Mouse (Mus musculus): ENCODE results near the gene Odf4.
"Not testable (repeated sequence)": the region's sequence is repeated elsewhere in the genome, so short reads cannot be mapped to it uniquely, and the experiment has no call there.

The Odf4 gene

GRCm38 (mm10) chr11:68946001-68946400 is 19.1 kb upstream of the Odf4 start:
- DNase-seq, result no peak

DNA sequence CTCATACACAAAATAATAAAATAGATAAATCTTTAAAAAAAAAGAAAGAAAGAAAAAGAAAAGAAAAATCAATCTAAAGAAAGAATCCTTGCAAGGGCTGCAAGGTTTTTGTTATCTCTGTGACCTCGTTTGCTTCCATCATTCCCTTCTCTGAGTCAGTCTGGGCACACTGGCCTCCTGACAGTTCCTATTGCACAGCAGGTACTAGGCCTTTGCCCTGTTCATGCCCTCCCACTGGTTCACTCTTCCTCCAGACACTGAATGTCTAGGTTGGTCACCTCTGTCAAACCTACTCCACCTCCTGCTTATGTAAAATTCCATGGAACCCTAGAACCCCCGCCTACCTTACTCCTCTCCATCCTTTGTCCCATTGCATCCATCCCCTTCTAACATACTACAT is 18.4 kb upstream of the Odf4 start:
- no peak for DNase-seq

DNA sequence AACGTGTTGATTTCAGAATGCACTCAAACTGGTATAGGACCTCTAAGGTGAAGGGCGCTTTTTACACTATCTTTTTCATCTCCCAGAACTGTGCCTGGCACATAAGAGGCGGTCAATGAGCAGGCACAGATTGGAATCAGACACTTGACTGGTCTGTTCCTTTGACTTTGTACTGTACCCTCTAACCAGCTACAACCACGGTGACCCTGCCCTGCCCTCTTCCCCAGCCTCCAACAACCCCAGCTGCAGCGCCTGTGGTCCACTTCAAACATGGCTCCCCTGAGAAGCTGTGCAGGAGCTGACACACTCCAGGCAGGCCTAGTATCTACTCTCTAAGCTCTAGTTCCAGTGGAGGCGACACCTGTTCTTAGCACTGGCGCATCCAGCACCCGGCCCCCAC is 15.8 kb upstream of the Odf4 start:
- DNase-seq, result no peak

- no peak for DNase-seq
Observed at GRCm38 (mm10) chr11:68940516-68940915, 13.6 kb upstream of the Odf4 start.

- peak; percentile 84 for DNase-seq
Observed at GRCm38 (mm10) chr11:68939451-68940304, 12.8 kb upstream of the Odf4 start.

- DNase-seq, result not testable (repeated sequence)
Observed at GRCm38 (mm10) chr11:68936951-68937350, 10.1 kb upstream of the Odf4 start.

GRCm38 (mm10) chr11:68933885-68934507 is 7.1 kb upstream of the Odf4 start:
- DNase-seq, result no peak

DNA sequence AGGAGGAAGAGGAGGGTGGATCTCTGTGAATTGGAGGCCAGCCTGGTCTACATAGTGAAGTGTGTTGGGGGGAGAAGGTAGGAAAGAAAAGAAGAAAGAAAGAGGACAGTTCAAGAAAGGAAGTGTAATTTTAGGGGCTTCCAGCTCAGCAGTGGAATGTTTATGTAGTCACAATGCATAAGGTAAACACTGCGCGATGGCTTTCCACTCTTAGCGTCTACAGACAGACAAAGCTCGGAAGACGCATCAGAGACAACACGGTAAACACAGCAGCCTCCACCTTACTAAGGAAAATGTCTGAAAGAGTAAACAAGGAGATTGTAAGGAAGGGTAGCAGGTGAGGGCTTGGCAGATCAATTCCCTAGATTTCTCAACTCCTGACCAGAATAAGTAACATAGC is 3.1 kb upstream of the Odf4 start:
- no peak for DNase-seq

DNA sequence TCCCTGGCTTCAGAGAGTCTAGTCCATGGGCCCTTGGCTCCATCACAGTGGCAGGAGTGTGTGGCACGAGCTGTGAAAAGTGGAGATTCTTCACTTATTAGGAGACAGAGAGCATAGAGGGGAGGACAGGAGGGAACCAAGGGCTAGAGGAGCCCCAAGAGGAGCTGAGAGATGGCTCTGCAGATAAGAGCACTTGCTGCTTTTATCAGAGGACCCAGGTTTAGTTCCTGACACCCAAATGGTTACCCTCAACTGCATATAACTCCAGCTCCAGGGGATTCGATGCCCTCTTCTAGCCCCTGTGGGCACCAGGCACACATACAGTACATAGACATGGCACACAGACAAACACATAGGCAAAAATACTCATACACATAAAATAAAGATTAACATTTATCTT is 2.1 kb downstream of the Odf4 start:
- DNase-seq, result no peak

GRCm38 (mm10) chr11:68923191-68923590 is 3.7 kb downstream of the Odf4 start:
- no peak for DNase-seq

DNA sequence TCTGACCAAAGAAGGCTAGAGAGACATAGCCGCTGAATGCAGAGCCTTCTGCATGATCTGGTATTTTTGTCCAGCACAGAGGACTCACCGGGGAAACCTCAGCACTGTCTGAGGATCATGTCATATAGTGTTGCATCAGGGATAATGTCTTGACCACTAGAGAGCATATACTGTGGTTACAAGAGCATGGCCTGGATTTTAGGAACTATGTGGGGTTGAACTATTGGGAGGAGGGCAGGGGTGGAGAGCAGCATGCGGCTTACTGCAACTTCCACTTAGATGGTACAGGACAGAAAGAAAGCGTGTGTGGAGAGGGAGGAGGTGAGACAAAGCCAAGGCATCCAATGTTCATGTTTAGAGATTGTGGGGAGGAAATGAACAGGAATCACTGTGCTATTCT is 12.3 kb downstream of the Odf4 start:
- no peak for DNase-seq

DNA sequence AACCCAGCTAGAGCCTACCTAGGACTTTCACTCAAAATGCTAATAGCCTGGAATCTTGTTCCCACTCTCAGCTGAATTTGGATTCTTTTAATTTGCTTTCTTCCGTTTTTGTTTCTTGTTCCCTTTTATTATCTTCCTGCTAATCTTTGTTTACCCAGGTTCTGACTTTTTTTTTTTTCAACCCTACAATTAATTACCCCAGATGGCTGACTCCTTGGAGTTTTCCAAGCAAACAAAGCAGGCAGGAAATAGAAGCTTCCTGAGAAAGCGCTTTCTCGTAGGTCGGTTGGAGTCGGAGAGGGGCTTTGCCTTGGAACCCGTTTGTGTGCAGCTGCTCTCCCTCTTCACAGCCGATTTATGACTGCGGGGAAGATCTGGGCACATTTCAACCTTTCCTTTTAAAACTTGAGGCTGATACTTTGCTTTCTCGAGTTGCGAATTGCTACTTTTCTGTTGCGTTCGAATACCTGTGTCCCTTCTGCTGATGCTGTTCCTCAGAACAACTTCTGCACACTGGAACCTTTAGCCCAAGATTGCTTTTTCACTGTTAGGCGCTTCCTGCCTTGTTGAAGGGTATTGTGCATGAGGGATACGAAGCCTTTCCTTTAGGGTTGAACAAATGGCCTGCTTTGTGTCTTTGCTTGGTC is 15.2 kb downstream of the Odf4 start:
- no peak for DNase-seq

- no peak for DNase-seq
Observed at GRCm38 (mm10) chr11:68908846-68909503, 17.9 kb downstream of the Odf4 start.

DNA sequence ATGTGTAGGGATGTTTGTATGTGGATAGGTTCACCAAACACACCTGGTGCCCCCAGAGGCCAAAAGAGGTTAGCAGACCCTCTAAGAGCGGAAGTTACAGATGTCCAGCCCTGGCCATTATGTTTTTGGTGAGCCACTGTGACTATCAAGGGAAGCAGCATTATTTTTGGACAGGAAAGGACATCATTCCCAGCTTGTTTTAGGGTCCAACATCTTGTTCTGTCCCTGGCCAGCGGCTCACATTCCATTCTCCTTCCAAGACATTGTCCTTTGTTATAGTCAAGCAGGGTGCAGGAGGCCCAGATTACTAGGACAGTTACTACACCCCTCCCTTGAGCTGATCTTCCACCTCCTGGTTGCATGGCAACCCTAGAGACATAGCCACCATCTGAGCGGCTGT is 19.6 kb downstream of the Odf4 start:
- no peak for DNase-seq

DNA sequence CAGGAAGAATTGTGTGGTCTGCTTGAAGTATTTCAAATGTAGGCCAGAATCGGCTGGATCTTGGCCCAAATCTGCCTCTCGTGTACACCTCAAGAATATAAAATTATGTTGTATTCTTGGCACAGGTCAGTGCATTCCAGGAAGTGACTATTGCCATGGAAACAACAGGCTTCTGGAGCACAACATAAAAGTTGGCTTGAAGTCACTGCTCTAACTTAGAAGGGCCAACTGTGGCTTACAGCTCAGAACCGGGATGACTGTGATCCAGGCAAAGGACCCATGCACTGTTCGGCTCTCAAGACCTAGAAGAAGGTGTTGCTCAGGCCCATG is 20.5 kb downstream of the Odf4 start:
- DNase-seq, result no peak

DNA sequence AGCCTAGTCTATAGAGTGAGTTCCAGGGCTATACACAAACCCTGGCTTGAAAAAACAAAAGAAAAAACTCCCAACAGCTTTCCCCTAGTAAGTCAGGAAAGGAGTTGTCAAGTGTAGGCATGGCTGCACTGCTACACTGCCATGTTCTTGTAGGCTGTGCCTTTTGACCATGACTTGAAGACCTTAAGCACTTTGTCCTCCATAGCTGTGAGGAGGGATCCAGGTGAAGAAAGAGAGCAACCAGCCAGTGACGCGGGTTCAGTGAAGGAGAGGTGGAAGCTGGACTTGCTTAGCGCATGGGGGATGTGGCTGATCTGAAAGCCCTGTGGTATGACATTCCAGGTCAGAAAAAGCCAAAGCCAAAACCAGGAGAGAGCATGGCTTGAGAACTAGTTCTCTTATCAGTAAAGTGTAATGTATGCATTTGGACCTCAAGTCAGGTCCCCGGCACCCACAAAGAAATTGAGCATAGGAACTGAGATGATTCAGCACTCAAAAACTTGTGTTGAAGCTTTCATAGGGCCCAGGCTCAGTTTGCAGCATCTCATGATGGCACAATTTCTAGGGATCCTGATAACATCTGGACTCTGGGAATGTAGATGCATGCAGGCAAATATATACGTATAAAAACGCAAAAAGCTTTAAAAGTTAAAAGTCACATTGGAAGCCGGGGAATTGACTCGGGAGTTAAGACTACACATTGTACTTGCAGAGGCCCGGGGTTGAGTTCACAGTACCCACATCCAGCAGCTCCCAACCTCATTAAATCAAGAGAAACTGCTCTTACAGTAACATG is 21.0 kb downstream of the Odf4 start:
- no peak for DNase-seq

DNA sequence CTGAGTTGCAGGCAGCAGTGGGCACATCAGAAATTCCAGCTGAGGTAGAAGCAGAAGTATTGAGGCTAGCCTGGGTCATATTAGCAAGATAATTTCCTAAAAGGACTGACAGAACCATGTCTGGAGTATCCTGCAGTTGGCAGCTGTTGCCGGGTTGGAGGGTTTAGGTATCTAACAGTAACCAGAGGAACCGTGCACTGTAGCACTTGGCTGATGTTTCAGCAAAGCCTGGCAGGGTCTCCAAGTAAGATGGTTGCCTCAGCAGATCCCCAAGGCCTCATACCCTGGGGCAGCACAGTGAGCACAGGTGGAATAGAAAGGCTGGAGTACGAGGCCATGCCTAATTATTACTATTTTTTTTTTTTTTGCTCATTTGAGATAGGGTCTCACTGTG is 21.7 kb downstream of the Odf4 start:
- DNase-seq, result no peak

- DNase-seq, result peak; percentile 63
Observed at GRCm38 (mm10) chr11:68904375-68905137, 22.3 kb downstream of the Odf4 start.

- DNase-seq, result no peak
Observed at GRCm38 (mm10) chr11:68903775-68904174, 23.1 kb downstream of the Odf4 start.

DNA sequence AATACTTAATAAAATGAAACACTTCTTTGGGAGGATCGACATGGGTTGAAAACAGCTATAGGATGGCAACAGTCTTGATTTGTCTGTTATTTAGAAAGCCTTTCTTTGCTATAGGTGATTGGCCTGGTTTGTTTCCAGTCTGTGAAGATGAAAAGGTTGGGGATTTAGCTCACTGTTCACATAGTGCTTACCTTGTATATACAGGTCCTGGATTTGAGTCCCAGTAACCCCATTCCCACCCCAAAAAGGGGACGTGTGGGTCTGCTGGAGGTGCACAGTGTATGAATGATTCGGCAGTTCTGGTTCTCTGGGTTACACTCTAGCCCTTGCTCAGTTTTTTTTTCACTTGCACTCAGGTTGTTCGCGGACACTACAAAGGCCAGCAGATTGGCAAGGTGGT is 24.1 kb downstream of the Odf4 start:
- no peak for DNase-seq

- no peak for DNase-seq
Observed at GRCm38 (mm10) chr11:68902367-68902766, 24.5 kb downstream of the Odf4 start.

GRCm38 (mm10) chr11:68902047-68902364 is 24.9 kb downstream of the Odf4 start:
- no peak for DNase-seq
